Mouse (Mus musculus) forebrain, embryonic 10.5 days (tissue): ENCODE results near the gene Dcaf7. TPM values are rescaled to one million over a fixed set of nuclear protein-coding genes. Genes with fewer than 3 reads are reported as not detected.
"Not testable (repeated sequence)": the region's sequence is repeated elsewhere in the genome, so short reads cannot be mapped to it uniquely, and the experiment has no call there.

ENCODE experiments used
- DNase-seq: peaks from one replicate; pipeline ENCODE4 v3.0.0-alpha.2; 2017; ENCODE audit warnings: low spot score; ENCODE audit errors: extremely low spot score
- H3K27ac ChIP-seq: fragments of 300-500 bp; sonication (generic); 2 replicates; pipeline ENCODE4 v1.5.1; 2016; ENCODE audit warnings: mild to moderate bottlenecking
- H3K27me3 ChIP-seq: fragments of 300-500 bp; sonication (generic); 2 replicates; pipeline ENCODE4 v1.6.1; 2016; ENCODE audit warnings: mild to moderate bottlenecking; ENCODE audit not compliant: poor library complexity, severe bottlenecking
- H3K36me3 ChIP-seq: fragments of 300-500 bp; sonication (generic); replicated peaks from 2 replicates; pipeline ENCODE4 v1.6.1; 2016; ENCODE audit warnings: mild to moderate bottlenecking, moderate library complexity
- H3K4me1 ChIP-seq: fragments of 300-500 bp; sonication (generic); 2 replicates; pipeline ENCODE4 v1.6.1; 2016
- H3K4me3 ChIP-seq: fragments of 300-500 bp; sonication (generic); 2 replicates; pipeline ENCODE4 v1.5.1; 2016; ENCODE audit warnings: mild to moderate bottlenecking, moderate library complexity
- H3K9me3 ChIP-seq: fragments of 300-500 bp; sonication (generic); 2 replicates; pipeline ENCODE4 v1.6.1; 2016; ENCODE audit warnings: mild to moderate bottlenecking, moderate library complexity
- WGBS: fragments of 180-500 bp; shearing (Covaris S2); methylation state at CpG from one replicate; pipeline ENCODE4 v1.1.7; 2016; 5-methylcytosine and 5-hydroxymethylcytosine counted together
- polyA plus RNA-seq: library from polyadenylated mRNA; unstranded; fragments of >200 nt; fragmentation: Nextera tagmentation; extraction: Ambion mirVana; gene quantifications from 2 replicates; pipeline ENCODE4 v1.2.1, GENCODE M21; 2016

Dcaf7 gene
- polyA plus RNA-seq, 1 experiment from 2014 or later, result 87.1 TPM

- Histone ChIP-seq H3K4me1 (no peaks in the 10 kb centered on the region), H3K9me3 (no peaks in the 10 kb centered on the region), H3K27ac (no peak overlapping the region), H3K27me3 (no peaks in the 10 kb centered on the region), H3K4me3 (no peak overlapping the region), H3K36me3 (peaks cover 99% of the 10 kb centered on the region)
- DNase-seq, result no peak
- WGBS, result 96% methylated on average over 8 of the region's 8 CpGs
These were observed 17.9 kb downstream of the Dcaf7 start for GRCm38 (mm10) chr11:106054600-106054999.

DNA sequence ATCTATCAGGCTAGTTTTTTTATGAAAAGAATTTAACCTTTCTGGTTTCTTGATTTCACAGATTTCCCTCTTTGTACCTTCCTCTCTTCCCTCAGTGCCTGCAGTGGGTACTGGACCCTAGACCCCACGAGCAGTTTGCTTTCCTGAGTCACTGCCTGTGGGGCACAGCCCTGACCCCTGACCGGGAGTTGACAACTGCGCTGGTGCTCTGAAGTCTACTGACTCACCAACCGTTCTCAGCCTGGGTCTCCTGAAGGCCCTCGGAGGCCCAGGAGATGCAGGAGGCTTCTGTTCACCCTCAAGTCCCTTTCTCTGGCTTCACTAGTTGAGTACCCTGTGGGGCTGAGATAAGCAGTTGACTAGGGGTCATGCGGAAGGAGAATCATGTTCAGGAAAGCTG lies 18.7 kb downstream of the Dcaf7 start:
- Histone ChIP-seq H3K27ac (no peak overlapping the region), H3K36me3 (peaks cover 97% of the 10 kb centered on the region), H3K9me3 (no peaks in the 10 kb centered on the region), H3K4me1 (no peaks in the 10 kb centered on the region), H3K4me3 (no peak overlapping the region), H3K27me3 (no peaks in the 10 kb centered on the region)
- DNase-seq, result no peak
- 93% methylated on average over 6 of the region's 6 CpGs for WGBS

DNA sequence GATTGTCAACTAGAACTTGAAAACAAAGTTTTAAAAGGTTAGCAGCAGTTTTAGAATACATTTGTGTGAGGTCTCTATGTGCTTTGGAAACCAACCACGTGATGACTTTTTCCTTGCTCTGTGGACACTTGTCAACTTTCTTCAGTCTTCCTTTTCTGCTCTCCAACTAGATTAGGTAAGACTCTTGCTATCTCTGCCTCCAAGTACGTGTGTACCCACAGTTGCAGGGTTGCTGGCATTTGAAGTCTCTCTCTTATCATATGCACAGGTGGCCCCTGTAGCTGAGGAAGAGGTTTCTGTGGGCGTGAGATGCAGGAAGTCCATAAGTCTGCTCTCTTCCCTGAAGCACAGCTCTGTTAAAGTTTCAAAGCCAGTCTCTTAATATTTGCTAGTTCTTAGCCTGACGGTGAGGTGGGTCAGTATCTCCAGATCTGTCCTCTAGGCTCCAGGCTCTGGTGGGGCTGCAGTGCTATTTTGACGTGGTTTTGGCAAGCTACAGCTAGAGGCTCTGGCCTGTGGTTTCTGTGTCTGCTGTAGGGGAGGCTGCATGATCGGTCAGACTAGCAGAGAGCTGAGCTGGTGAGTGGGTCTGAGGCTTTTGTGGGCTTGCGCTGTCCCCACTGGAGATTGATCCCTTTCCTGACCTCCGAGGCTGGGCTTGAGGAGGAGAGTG lies 20.3 kb downstream of the Dcaf7 start:
- no peaks in the 10 kb centered on the region for H3K27me3 ChIP-seq
- no peaks in the 10 kb centered on the region for H3K4me1 ChIP-seq
- H3K36me3 ChIP-seq, result peaks cover 82% of the 10 kb centered on the region
- WGBS, result 91% methylated on average over 8 of the region's 8 CpGs
- DNase-seq, result no peak
- no peak overlapping the region for H3K4me3 ChIP-seq
- H3K27ac ChIP-seq, result no peak overlapping the region
- H3K9me3 ChIP-seq, result no peaks in the 10 kb centered on the region

DNA sequence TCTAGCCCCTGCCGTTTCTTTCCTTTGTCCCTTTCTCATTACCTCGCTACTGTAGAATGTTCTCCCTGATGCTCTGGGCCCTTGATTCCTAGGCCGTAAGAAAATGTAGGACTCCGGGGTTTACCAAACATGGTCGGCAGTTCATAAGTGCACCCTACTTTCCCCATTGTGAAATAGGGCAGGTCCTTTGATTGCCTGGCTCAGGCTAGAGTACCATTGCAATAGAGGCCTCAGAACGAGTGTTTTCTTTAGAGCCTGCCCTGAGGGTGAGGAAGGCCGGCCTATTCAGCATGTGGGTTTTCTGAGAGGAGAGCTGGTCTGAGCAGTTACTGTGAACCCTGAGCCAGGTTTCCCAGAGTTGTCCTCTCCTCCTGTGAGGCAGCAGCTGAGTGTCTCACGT lies 21.3 kb downstream of the Dcaf7 start:
- Histone ChIP-seq H3K27ac (no peak overlapping the region), H3K4me1 (no peaks in the 10 kb centered on the region), H3K36me3 (peaks cover 71% of the 10 kb centered on the region), H3K9me3 (no peaks in the 10 kb centered on the region), H3K4me3 (no peak overlapping the region), H3K27me3 (no peaks in the 10 kb centered on the region)
- DNase-seq, result no peak
- 81% methylated on average over 8 of the region's 8 CpGs for WGBS

DNA sequence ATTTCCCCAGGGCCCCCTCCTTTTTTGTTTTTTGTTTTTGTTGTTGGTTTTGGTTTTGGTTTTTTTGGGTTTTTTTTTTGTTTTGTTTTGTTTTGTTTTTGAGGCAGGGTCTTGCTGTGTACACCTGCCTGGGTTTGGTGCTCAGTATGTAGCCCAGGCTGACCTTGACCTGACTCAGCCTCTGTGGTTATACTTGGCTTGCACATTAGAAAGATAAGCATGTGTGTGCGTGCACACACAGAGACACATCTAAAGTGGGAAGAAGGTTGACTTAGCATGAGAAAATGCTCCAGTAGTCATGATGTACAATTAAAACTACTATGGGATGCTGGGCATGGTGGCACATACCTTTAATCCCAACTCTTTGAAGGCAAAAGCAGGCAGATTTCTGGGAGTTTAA lies 23.9 kb downstream of the Dcaf7 start:
- no peaks in the 10 kb centered on the region for H3K4me1 ChIP-seq
- 93% methylated on average over 1 of the region's 1 CpGs for WGBS

GRCm38 (mm10) chr11:106061311-106061710 lies 24.6 kb downstream of the Dcaf7 start:
- whole genome bisulfite sequencing, result 87% methylated on average over 1 of the region's 1 CpGs
- H3K36me3 ChIP-seq, result peaks cover 38% of the 10 kb centered on the region
- no peak overlapping the region for H3K4me3 ChIP-seq
- H3K4me1 ChIP-seq, result peaks cover under 1% of the 10 kb centered on the region
- no peak overlapping the region for H3K27ac ChIP-seq
- no peaks in the 10 kb centered on the region for H3K9me3 ChIP-seq
- DNase-seq, result no peak
- H3K27me3 ChIP-seq, result no peaks in the 10 kb centered on the region

More for the DNA sequence above, 23.9 kb downstream of the Dcaf7 start:
- H3K9me3 ChIP-seq, result no peaks in the 10 kb centered on the region
- no peak overlapping the region for H3K4me3 ChIP-seq
- H3K36me3 ChIP-seq, result peaks cover 46% of the 10 kb centered on the region
- H3K27me3 ChIP-seq, result no peaks in the 10 kb centered on the region
- DNase-seq, result no peak
- no peak overlapping the region for H3K27ac ChIP-seq

- no peak for DNase-seq
- H3K27ac ChIP-seq, result no peak overlapping the region
- 84% methylated on average over 5 of the region's 5 CpGs for WGBS
- H3K36me3 ChIP-seq, result peaks cover 14% of the 10 kb centered on the region
- peaks cover 14% of the 10 kb centered on the region for H3K4me1 ChIP-seq
- no peaks in the 10 kb centered on the region for H3K27me3 ChIP-seq
- H3K9me3 ChIP-seq, result no peaks in the 10 kb centered on the region
- no peak overlapping the region for H3K4me3 ChIP-seq
These were observed 27.1 kb downstream of the Dcaf7 start for GRCm38 (mm10) chr11:106063756-106064155.

- Histone ChIP-seq H3K36me3 (peaks cover 8% of the 10 kb centered on the region), H3K4me1 (peaks cover 14% of the 10 kb centered on the region), H3K27me3 (no peaks in the 10 kb centered on the region), H3K9me3 (no peaks in the 10 kb centered on the region), H3K27ac (peak overlapping the region; percentile 86; the same call in 1 of the 2 replicates), H3K4me3 (peak overlapping the region; percentile 89)
- WGBS, result 47% methylated on average over 18 of the region's 18 CpGs
- no peak for DNase-seq
These were observed 28.6 kb downstream of the Dcaf7 start for GRCm38 (mm10) chr11:106065073-106065922.

DNA sequence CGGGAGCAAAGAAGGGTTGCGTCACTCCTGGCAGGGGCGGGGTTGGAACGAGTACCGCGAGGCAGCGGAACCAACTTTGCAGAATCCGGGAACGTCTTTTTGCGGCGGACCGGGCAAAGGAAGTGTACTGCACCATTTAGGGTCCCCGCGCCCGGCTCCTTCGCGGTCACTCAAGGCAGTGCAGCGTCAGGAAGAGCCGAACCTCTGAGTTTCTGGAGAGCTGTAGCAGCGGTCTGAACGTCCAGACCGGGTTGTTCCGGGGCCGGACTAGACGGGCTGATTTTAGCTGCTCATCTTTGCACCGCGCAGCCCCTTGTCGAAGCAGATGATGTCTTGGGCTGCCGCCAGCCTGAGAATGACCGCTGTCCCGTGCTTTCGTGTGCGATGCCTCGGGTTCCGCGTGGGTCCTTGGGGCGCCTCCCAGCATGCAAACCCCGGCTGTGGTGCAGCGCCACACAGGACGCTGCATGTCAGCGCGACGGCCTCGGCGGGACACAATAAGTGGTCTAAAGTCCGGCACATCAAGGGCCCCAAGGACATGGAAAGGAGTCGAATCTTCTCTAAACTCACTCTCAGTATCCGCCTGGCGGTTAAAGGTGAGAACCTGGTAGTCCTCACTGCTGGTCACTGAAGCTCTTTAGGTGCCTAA lies 29.4 kb downstream of the Dcaf7 start, which contains the start of gene Taco1:
Taco1 (plus strand) TSS at position 139 of the 649 bp plus-strand sequence.
- DNase-seq, result peak; percentile 93
- no peaks in the 10 kb centered on the region for H3K27me3 ChIP-seq
- peak within 1 kb of the TSS; percentile 86 for H3K27ac ChIP-seq
- H3K9me3 ChIP-seq, result no peaks in the 10 kb centered on the region
- peak within 1 kb of the TSS; percentile 89 for H3K4me3 ChIP-seq
- peaks cover 14% of the 10 kb centered on the region for H3K36me3 ChIP-seq
- peaks cover 14% of the 10 kb centered on the region for H3K4me1 ChIP-seq
- WGBS, result under 1% methylated on average over 49 of the region's 49 CpGs

DNA sequence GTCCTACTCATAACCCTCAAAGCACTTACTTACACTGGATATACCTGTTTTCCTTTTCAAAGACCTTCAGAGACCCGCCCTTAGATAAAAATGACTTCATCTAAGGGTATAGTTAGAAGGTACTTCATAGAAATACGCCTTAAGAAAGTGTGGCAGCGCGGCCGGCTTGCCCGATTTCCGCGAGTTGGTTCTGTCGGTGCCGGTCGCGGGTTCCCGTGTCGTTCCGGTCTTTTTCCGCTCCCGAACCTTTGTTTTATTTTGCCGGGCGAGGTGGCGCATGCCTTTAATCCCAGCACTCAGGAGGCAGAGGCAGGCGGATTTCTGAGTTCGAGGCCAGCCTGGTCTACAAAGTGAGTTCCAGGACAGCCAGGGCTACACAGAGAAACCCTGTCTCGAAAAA lies 29.9 kb downstream of the Dcaf7 start:
- peaks cover 17% of the 10 kb centered on the region for H3K36me3 ChIP-seq
- H3K9me3 ChIP-seq, H3K27me3 ChIP-seq: not testable (repeated sequence)
- H3K4me1 ChIP-seq, result peaks cover 14% of the 10 kb centered on the region
- H3K27ac ChIP-seq, result peak overlapping the region; percentile 86
- H3K4me3 ChIP-seq, result peak overlapping the region; percentile 89
- 20% methylated on average over 23 of the region's 23 CpGs for WGBS
- peak; percentile 71 for DNase-seq

DNA sequence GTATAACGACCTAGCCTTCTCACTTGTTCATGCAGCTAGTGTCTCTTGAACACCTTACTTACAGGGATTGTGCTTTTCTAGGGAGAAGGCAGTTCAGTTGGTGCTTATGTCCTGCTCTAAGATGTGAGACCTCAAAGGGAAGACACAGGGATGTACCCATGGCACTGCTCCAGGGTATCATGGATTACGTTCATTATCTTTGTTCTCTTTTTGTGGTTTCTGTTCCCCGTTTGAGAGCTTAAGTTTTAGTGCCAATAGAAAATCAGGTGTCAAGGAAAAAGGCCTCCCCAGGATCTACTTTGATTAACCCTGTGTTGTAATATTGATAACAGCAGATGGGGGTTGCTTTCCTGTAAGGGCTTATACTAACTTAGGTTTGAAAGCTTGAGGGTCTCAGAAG lies 37.1 kb downstream of the Dcaf7 start:
- no peak for DNase-seq
- no peaks in the 10 kb centered on the region for H3K27me3 ChIP-seq
- no peak overlapping the region for H3K4me3 ChIP-seq
- 89% methylated on average over 3 of the region's 3 CpGs for WGBS
- H3K27ac ChIP-seq, result no peak overlapping the region
- H3K4me1 ChIP-seq, result no peaks in the 10 kb centered on the region
- H3K36me3 ChIP-seq, result peaks cover 42% of the 10 kb centered on the region
- H3K9me3 ChIP-seq, result no peaks in the 10 kb centered on the region

GRCm38 (mm10) chr11:106076321-106076720 lies 39.6 kb downstream of the Dcaf7 start:
- Histone ChIP-seq H3K4me3 (no peak overlapping the region), H3K27ac (no peak overlapping the region), H3K27me3 (no peaks in the 10 kb centered on the region), H3K4me1 (no peaks in the 10 kb centered on the region), H3K9me3 (no peaks in the 10 kb centered on the region), H3K36me3 (peaks cover 27% of the 10 kb centered on the region)
- 9% methylated on average over 4 of the region's 4 CpGs for WGBS
- peak; percentile 75 for DNase-seq
